Mouse (Mus musculus): ENCODE results near the gene Rccd1.
"Not testable (repeated sequence)": the region's sequence is repeated elsewhere in the genome, so short reads cannot be mapped to it uniquely, and the experiment has no call there.

Rccd1 gene

DNA sequence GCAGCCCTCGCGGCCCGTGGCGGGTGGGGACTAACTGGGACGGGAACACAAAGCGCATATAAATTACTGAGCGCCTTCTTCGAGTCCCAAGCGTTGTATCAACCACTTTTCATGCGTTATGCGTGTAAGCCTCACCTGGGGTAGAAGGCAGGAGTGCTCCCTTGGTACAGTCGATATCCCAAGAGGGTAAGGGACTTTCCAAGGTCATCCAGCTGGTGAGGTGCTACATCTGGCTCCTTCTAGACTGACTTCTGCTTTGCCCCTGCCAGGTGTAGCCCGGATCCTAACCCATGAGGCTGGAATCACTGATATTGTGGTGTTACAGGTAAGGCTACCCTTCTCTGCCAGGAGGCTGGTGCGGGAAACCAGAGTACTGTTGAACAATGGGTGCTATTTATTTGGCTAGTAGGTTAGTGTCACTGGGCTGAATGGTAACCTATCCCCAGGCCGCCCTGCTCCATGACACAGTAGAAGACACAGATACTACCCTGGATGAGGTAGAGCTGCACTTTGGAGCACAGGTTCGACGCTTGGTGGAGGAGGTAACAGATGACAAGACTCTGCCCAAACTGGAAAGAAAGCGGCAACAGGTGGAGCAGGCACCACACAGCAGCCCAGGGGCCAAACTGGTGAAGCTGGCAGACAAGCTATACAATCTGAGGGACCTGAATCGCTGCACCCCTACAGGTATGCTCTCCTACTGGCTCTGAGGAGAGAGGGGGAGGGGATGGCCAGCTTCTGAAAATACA, 19.2 kb upstream of the Rccd1 start:
- no peak for DNase-seq

DNA sequence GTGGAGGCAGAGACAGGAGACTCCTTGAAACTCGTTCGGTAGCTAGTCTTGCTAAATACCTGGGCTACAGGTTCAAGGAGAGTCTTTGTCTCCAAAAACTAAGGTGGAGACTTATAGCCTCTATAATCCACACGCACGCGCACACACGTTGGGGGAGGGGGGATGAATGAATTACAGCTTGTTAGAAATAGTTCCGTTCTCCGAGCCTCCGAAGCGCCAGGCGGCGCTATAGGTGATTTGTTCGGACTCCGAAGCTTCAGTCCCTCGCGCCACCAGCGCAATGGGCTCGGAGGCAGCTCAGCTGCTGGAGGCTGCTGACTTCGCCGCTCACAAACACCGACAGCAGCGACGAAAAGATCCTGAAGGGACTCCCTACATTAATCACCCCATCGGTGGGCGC, 18.6 kb upstream of the Rccd1 start, which contains the start of gene Hddc3:
TSS of gene Hddc3 (plus strand) at position 247 of the 400 bp plus-strand sequence.
- peak; percentile 95 for DNase-seq

GRCm38 (mm10) chr7:80341793-80342192, 17.5 kb upstream of the Rccd1 start:
- no peak for DNase-seq

- DNase-seq, result peak; percentile 83
Observed at GRCm38 (mm10) chr7:80340793-80341192, 16.5 kb upstream of the Rccd1 start, which contains the start of gene Unc45a. Unc45a (minus strand) TSS chr7:80341005.

DNA sequence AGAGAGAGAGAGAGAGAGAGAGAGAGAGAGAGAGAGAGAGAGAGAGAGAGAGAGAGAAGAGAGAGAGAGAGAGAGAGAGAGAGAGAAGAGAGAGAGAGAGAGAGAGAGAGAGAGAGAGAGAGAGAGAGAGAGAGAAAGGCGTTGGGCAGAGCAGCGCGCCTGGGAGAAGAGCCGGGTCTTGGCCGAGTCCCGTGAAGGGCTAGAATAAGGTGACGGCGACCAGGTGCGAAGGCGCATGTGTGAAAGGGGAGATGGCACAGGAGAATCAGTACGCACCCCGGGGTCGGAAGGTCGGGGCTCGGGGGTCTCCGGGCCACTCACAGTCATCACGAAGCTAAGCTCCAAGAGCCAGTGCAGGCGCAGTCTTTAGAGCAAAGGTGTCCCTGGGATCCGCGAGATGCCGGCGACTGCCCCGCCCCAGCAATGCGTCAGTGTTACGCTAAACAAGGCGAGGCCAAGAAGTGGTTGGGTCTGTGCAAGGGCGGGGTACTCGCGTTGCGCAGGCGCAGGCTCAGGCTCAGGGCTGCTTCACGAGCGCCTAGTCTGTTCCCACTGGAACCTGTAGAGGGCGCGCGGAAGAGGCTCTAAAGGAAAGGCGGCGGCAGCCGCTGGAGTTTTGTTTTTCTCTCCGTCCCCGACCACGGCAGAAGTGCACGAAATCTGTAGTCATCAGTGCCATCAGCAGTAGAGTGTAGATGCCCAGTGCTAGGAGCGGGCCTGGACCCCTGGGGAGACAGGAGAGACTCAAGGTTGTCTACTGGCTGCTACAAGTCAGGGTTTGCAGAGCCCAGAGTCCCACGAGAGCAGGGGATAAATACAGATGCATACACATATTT, 15.8 kb upstream of the Rccd1 start:
- peak; percentile 98 for DNase-seq

DNA sequence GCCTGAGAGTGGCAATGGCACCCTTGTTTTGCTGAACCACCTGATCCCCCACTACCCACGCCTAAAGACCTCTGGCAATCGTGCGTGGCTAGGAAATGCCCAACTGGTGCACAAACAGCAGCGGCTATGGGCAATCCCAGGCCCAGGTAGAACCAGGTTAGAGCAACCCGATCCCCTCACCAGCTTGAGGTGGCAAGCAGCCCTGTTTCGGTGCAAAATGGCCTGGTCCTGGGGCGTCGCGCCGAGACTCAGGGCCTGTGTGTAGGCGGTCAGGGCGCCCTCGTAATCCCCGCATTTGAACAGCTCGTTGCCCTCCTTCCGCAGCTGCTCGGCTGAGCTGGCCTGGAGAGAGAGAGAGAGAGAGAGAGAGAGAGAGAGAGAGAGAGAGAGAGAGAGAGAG, 15.1 kb upstream of the Rccd1 start:
- peak; percentile 40 for DNase-seq

- no peak for DNase-seq
Observed at GRCm38 (mm10) chr7:80336932-80337331, 12.7 kb upstream of the Rccd1 start.

- DNase-seq, result no peak
Observed at GRCm38 (mm10) chr7:80334848-80335247, 10.6 kb upstream of the Rccd1 start.

DNA sequence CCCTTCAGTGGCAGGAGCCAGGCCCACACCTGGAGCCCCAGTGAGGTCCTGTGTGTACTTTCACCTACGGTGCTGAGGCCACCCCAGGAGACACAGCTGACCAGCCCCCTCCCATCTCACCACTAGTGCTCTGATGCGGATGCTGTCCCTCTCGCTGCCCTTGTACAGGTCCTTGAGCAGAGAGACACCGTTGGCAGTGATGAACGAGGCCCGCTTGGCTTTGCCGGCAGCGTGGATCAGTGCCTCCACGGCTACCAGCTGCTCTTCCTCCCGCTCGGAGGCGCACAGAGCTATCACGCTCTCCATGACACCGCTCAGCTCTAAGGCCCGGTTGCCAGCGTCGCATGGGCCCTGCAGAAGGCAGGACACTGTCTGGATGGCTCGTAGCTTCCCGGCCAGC, 7.2 kb upstream of the Rccd1 start:
- no peak for DNase-seq

GRCm38 (mm10) chr7:80330278-80330677, 6.0 kb upstream of the Rccd1 start:
- DNase-seq, result no peak

GRCm38 (mm10) chr7:80326076-80326475, 1.8 kb upstream of the Rccd1 start:
- no peak for DNase-seq

GRCm38 (mm10) chr7:80325292-80325868, 1.1 kb upstream of the Rccd1 start:
- no peak for DNase-seq

DNA sequence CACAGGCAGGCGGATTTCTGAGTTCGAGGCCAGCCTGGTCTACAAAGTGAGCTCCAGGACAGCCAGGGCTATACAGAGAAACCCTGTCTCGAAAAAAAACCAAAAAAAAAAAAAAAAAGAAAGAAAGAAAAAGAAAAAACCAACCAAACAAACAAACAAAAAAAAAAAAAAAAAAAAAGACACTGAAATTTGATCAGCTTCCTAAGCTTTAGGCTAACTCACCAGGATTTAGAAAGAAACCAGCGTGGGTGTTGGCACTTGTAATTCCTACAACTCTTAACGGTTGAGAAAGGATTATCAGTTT, 514 bp upstream of the Rccd1 start:
- not testable (repeated sequence) for DNase-seq

- DNase-seq, result no peak
Observed at GRCm38 (mm10) chr7:80323336-80323735, 918 bp downstream of the Rccd1 start.

DNA sequence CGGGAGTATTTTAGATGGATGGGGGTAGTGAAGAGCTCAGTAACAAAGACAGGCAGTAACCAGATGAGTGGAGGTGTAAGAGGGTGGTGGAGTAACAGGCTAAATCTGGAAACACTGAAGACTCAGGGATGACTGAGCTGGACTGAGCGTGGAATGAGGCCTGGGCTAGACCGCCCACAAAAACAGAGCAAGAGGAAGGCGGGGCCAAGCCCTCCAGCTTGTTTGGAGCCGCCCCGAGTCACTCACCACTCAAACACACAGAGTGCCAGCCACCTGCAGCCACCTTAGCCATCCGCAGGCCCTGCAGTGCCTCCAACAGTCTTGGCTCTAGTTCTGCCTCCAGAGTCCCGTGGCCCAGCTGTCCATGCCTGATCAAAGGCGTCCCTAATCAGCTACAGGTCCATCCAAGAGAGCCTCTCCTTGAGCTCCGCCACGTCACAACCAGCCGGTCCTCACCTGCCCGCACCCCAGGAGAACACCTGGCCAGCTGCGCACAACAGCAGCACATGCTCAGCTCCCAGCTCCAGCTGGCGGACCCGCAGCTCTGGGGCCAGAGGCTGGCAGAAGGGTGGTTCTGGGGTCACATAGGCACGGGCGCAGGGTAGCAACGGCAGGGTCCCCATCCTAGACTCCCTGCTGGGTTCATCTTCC, 4.3 kb downstream of the Rccd1 start:
- no peak for DNase-seq

- DNase-seq, result no peak
Observed at GRCm38 (mm10) chr7:80318670-80319069, 5.6 kb downstream of the Rccd1 start.

DNA sequence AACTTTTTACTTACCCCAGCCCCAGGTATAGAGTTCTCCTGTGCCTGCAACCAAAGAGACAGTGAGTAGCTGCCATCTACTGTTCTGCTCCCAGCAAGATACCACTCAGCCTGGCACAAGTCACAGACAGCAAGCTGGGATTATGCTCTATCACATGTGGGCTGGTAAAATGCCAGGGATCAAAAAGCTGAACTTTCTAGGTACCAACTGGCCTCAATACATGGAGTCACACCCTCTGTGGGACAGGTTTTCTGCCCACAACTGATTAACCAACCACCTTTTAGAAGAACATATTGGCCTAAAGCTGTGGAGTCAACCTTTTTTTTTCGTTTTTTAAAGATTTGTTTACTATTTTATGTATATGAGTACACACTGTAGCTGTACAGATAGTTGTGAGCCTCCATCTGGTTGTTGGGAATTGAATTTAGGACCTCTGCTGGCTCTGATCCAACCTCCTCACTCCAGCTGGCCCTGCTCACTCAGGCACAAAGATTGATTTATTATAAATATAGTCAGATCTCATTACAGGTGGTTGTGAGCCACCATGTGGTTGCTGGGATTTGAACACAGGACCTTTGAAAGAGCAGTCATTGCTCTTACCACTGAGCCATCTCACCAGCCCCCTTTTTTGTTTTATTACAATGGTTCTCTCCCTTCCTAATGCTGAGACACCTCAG, 6.7 kb downstream of the Rccd1 start:
- peak; percentile 25 for DNase-seq

DNA sequence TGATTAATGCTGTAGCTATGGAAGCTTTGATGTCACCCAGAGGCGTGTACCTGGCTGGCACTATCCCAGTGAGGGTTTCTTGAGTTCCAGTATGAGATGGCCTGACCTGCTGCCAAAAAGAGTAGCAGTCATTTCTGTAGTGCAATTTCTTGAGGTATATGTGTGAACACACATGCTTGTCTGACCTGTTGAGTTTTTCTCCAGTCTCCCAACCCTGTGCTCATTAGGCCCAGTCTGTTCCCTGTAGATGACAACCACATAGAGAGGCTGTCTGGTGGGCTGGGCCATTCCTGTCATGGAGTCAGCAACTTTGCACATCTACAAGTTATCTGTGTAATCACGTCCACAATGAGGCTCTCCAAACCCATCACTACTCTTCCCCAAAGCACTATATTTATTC, 8.5 kb downstream of the Rccd1 start:
- DNase-seq, result no peak

- no peak for DNase-seq
Observed at GRCm38 (mm10) chr7:80310771-80311170, 13.5 kb downstream of the Rccd1 start.

DNA sequence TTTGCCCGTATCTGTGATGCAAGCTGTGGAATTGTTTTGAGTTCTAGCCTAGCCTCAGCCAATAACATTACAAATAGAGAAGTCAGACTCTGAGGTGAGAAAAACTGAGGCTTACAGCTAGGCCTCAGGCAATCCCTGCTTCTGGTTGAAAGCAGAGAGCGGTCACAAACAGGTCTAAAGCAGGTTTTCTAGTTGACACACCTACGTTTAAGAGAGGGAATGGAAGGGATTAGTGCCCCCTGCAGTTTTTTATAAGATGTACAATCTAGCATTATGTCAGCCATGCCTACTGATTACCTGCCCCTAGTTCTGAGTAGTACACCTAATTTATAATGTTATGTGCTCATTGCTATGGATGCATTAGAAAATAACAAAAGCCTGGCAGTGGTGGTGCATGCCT, 16.5 kb downstream of the Rccd1 start:
- DNase-seq, result no peak

GRCm38 (mm10) chr7:80301522-80301921, 22.7 kb downstream of the Rccd1 start:
- DNase-seq, result no peak

- DNase-seq, result no peak
Observed at GRCm38 (mm10) chr7:80299568-80299967, 24.7 kb downstream of the Rccd1 start.

GRCm38 (mm10) chr7:80298754-80299153, 25.5 kb downstream of the Rccd1 start:
- no peak for DNase-seq
